Mouse (Mus musculus) midbrain, embryonic 14.5 days (tissue): Measurements from ENCODE around the gene Dpf3. TPM values are rescaled to one million over a fixed set of nuclear protein-coding genes. Genes with fewer than 3 reads are reported as not detected.

Experiments used
- ATAC-seq: fragments of 200-750 bp; cut with Nextera tagmentation; 2 replicates; pipeline ENCODE4 v1.8.0; 2017; ENCODE audit warnings: moderate number of reproducible peaks, moderate library complexity; ENCODE audit not compliant: low FRiP score, low TSS enrichment
- DNase-seq: peaks from one replicate; pipeline ENCODE4 v3.0.0-alpha.2; 2015
- H3K27ac ChIP-seq: fragments of 300-500 bp; sonication (generic); replicated peaks from 2 replicates; pipeline ENCODE4 v1.5.1; 2014; ENCODE audit warnings: mild to moderate bottlenecking, low read depth, low read length, moderate library complexity
- H3K27me3 ChIP-seq: fragments of 300-500 bp; sonication (generic); 2 replicates; pipeline ENCODE4 v1.6.1; 2014; ENCODE audit warnings: low read length, control low read depth, mixed read lengths; ENCODE audit not compliant: control insufficient read depth, insufficient read depth
- H3K36me3 ChIP-seq: fragments of 300-500 bp; sonication (generic); 2 replicates; pipeline ENCODE4 v1.6.1; 2014; ENCODE audit warnings: low read length, control low read depth; ENCODE audit not compliant: control insufficient read depth, insufficient read depth
- H3K4me1 ChIP-seq: fragments of 300-500 bp; sonication (generic); 2 replicates; pipeline ENCODE4 v1.6.1; 2014; ENCODE audit warnings: mild to moderate bottlenecking, antibody characterized with exemption, low read length, control low read depth; ENCODE audit not compliant: control insufficient read depth, insufficient read depth
- H3K4me2 ChIP-seq: fragments of 300-500 bp; sonication (generic); 2 replicates; pipeline ENCODE4 v1.6.1; 2014; ENCODE audit warnings: mild to moderate bottlenecking, low read length, moderate library complexity
- H3K4me3 ChIP-seq: fragments of 300-500 bp; sonication (generic); replicated peaks from 2 replicates; pipeline ENCODE4 v1.5.1; 2014; ENCODE audit warnings: low read depth, low read length
- H3K9ac ChIP-seq: fragments of 300-500 bp; sonication (generic); replicated peaks from 2 replicates; pipeline ENCODE4 v1.6.1; 2014; ENCODE audit warnings: mild to moderate bottlenecking, low read length, moderate library complexity
- H3K9me3 ChIP-seq: fragments of 300-500 bp; sonication (generic); 2 replicates; pipeline ENCODE4 v1.6.1; 2016; ENCODE audit warnings: low read length, control low read depth, mixed read lengths; ENCODE audit not compliant: control insufficient read depth
- WGBS: fragments of 180-500 bp; shearing (Covaris S2); extraction: QIAGEN DNeasy Blood & Tissue Kit; methylation state at CpG from one replicate; pipeline ENCODE4 v1.1.7; 2014; 5-methylcytosine and 5-hydroxymethylcytosine counted together
- polyA plus RNA-seq: library from polyadenylated mRNA; unstranded; fragments of >200 nt; fragmentation: Nextera tagmentation; extraction: Ambion mirVana; gene quantifications from 2 replicates; pipeline ENCODE4 v1.2.1, GENCODE M21; 2014

The Dpf3 gene
- polyA plus RNA-seq, 1 experiment from 2014 or later, result 30.1 TPM

GRCm38 (mm10) chr12:83208841-83209240 is 278.7 kb downstream of the Dpf3 start:
- no peak for DNase-seq
- no peak overlapping the region for H3K27ac ChIP-seq
- no peaks in the 10 kb centered on the region for H3K27me3 ChIP-seq
- peaks cover 19% of the 10 kb centered on the region for H3K4me1 ChIP-seq
- no peaks in the 10 kb centered on the region for H3K36me3 ChIP-seq
- no peak overlapping the region for H3K9ac ChIP-seq
- H3K4me3 ChIP-seq, result no peak overlapping the region
- WGBS, result 64% methylated on average over 6 of the region's 6 CpGs
- H3K9me3 ChIP-seq, result no peaks in the 10 kb centered on the region
- ATAC-seq, result no peak
- no peak overlapping the region for H3K4me2 ChIP-seq

- no peak overlapping the region for H3K9ac ChIP-seq
- no peaks in the 10 kb centered on the region for H3K36me3 ChIP-seq
- H3K27me3 ChIP-seq, result no peaks in the 10 kb centered on the region
- 54% methylated on average over 8 of the region's 8 CpGs for whole genome bisulfite sequencing
- H3K4me2 ChIP-seq, result no peak overlapping the region
- peak; percentile 33 for DNase-seq
- no peak overlapping the region for H3K4me3 ChIP-seq
- H3K27ac ChIP-seq, result peak overlapping the region; percentile 32; the same call in 1 of the 2 replicates
- no peaks in the 10 kb centered on the region for H3K9me3 ChIP-seq
- peaks cover 15% of the 10 kb centered on the region; the same call in 1 of the 2 replicates for H3K4me1 ChIP-seq
- ATAC-seq, result no peak
Observed at GRCm38 (mm10) chr12:83208011-83208410, 279.5 kb downstream of the Dpf3 start.

GRCm38 (mm10) chr12:83207481-83207880 is 280.0 kb downstream of the Dpf3 start:
- H3K27me3 ChIP-seq, result no peaks in the 10 kb centered on the region
- no peaks in the 10 kb centered on the region for H3K36me3 ChIP-seq
- H3K4me2 ChIP-seq, result no peak overlapping the region
- no peak for DNase-seq
- H3K4me3 ChIP-seq, result no peak overlapping the region
- ATAC-seq, result no peak
- peaks cover 15% of the 10 kb centered on the region; the same call in 1 of the 2 replicates for H3K4me1 ChIP-seq
- H3K9ac ChIP-seq, result no peak overlapping the region
- H3K9me3 ChIP-seq, result no peaks in the 10 kb centered on the region
- WGBS, result 75% methylated on average over 5 of the region's 5 CpGs
- peak overlapping the region; percentile 32; the same call in 1 of the 2 replicates for H3K27ac ChIP-seq

- Histone ChIP-seq H3K27me3 (no peaks in the 10 kb centered on the region), H3K4me1 (peaks cover 15% of the 10 kb centered on the region; the same call in 1 of the 2 replicates), H3K36me3 (no peaks in the 10 kb centered on the region), H3K9me3 (no peaks in the 10 kb centered on the region), H3K9ac (no peak overlapping the region), H3K4me2 (no peak overlapping the region), H3K4me3 (no peak overlapping the region), H3K27ac (no peak overlapping the region)
- WGBS, result 77% methylated on average over 6 of the region's 6 CpGs
- no peak for DNase-seq
- no peak for ATAC-seq
Observed at GRCm38 (mm10) chr12:83206866-83207265, 280.6 kb downstream of the Dpf3 start.

DNA sequence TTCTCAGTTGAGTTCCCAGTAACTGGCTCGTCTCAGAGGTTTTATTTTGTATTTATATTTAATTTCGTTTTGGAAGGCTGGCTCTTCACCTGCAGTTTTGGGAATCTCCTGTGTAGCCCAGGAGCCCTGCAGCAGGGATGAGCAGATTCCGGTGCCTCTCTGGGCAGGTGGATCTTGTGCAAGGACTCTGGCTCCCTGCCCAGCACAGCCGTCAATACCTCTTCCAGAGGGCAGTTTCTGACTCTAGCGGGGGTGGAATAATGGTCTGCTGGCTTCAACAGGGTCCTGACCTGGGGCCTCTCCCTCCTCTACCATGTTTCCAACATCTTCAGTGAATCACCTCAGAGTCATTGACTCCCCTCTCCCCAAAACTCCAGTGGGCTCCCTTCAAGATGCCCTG is 283.2 kb downstream of the Dpf3 start:
- Histone ChIP-seq H3K9ac (no peak overlapping the region), H3K9me3 (no peaks in the 10 kb centered on the region), H3K27me3 (no peaks in the 10 kb centered on the region), H3K4me3 (no peak overlapping the region), H3K4me1 (peaks cover 18% of the 10 kb centered on the region; the same call in 1 of the 2 replicates), H3K4me2 (no peak overlapping the region), H3K36me3 (no peaks in the 10 kb centered on the region), H3K27ac (no peak overlapping the region)
- DNase-seq (no peak), ATAC-seq (no peak)
- WGBS, result 61% methylated on average over 5 of the region's 5 CpGs

DNA sequence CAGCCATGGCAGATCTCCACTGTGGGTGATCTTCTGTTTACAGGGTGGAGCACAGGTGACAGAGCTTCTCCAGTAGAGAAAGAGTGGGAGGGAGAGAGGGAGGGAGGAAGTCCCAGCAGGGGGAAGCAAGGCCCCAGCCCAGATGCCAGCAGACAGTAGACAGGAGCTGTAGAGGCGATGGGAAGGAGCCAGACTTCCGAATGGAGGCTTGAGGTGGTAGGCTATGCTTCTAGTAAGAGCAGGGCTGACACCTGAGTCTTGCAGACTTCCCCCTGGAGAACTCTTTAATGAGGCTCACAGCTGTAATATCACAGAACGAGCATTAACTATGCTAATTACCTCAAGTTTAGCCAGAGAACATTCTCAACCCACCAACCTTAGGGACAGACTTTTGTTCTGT is 285.8 kb downstream of the Dpf3 start:
- no peak for ATAC-seq
- H3K9ac ChIP-seq, result no peak overlapping the region
- no peak overlapping the region for H3K4me2 ChIP-seq
- DNase-seq, result no peak
- no peaks in the 10 kb centered on the region for H3K27me3 ChIP-seq
- H3K4me1 ChIP-seq, result 0 out of 2 replicates have a peak, but pooled peaks cover 6% of the 10 kb centered on the region
- H3K9me3 ChIP-seq, result no peaks in the 10 kb centered on the region
- no peaks in the 10 kb centered on the region for H3K36me3 ChIP-seq
- H3K27ac ChIP-seq, result no peak overlapping the region
- H3K4me3 ChIP-seq, result no peak overlapping the region
- WGBS, result 51% methylated on average over 3 of the region's 3 CpGs

- H3K9me3 ChIP-seq, result no peaks in the 10 kb centered on the region
- no peak overlapping the region for H3K27ac ChIP-seq
- ATAC-seq (no peak), DNase-seq (no peak)
- 84% methylated on average over 6 of the region's 6 CpGs for WGBS
- no peak overlapping the region for H3K9ac ChIP-seq
- no peak overlapping the region for H3K4me3 ChIP-seq
- no peaks in the 10 kb centered on the region for H3K27me3 ChIP-seq
- H3K36me3 ChIP-seq, result no peaks in the 10 kb centered on the region
- no peak overlapping the region for H3K4me2 ChIP-seq
- no peaks in the 10 kb centered on the region for H3K4me1 ChIP-seq
Observed at GRCm38 (mm10) chr12:83180561-83180960, 307.0 kb downstream of the Dpf3 start.

- H3K27me3 ChIP-seq, result no peaks in the 10 kb centered on the region
Observed at GRCm38 (mm10) chr12:83179860-83180259, 307.7 kb downstream of the Dpf3 start.

DNA sequence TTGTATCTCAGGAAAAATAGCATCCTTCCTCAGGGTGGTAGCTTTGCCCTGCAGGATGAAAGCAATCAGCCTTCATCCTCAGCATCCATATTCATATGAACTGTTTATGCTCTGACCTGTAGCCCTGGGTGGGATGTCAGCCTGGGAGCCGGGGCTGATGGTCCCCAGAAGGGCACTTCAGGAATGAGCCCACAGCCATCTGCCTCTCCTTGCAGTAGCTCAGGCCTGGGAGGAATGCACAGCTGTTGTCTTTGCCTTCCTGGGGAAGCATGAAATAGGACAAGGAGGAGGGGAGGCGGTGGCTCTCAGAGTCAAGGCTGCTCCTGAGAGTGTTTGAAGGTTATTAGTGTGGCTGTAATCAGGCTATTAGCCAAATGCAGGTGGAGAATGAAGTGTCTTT is 308.7 kb downstream of the Dpf3 start:
- Histone ChIP-seq H3K36me3 (no peaks in the 10 kb centered on the region), H3K27ac (peak overlapping the region; percentile 6; the same call in 1 of the 2 replicates), H3K4me2 (no peak overlapping the region), H3K9me3 (no peaks in the 10 kb centered on the region), H3K4me3 (no peak overlapping the region), H3K9ac (no peak overlapping the region), H3K4me1 (no peaks in the 10 kb centered on the region), H3K27me3 (no peaks in the 10 kb centered on the region)
- WGBS, result 77% methylated on average over 2 of the region's 2 CpGs
- no peak for ATAC-seq
- no peak for DNase-seq

More at GRCm38 (mm10) chr12:83179860-83180259, 307.7 kb downstream of the Dpf3 start:
- Histone ChIP-seq H3K4me1 (no peaks in the 10 kb centered on the region), H3K27ac (no peak overlapping the region), H3K4me2 (no peak overlapping the region), H3K36me3 (no peaks in the 10 kb centered on the region), H3K9ac (no peak overlapping the region), H3K4me3 (no peak overlapping the region), H3K9me3 (no peaks in the 10 kb centered on the region)
- ATAC-seq (no peak), DNase-seq (no peak)
- 91% methylated on average over 1 of the region's 1 CpGs for WGBS
